Mouse (Mus musculus): Measurements from ENCODE around the gene Rrm2.
A peak's percentile ranks its signal among the peaks of the same experiment; 100 is the strongest.

Gene Rrm2

DNA sequence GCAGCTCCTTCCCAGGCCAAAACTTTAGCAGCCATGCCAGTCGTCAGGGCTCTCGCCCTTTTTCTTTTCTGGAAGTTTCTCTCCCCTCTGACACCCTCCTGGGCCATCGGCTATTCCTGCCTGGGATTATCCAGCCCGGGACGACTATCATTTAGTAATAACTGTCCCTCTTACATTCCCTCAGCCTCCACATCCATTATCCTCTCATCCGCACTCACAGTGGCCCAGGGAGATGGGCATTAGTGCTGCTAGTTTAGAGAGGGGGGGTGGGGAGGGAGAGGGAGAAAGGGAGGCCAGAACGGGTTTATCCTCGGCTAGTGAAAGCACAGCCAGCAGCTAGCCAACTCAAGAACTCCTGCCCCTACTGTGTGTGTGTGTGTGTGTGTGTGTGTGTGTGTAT, 39.3 kb downstream of the Rrm2 start:
- no peak for DNase-seq (ENCODE audit: low spot score in 2 of 2)

DNA sequence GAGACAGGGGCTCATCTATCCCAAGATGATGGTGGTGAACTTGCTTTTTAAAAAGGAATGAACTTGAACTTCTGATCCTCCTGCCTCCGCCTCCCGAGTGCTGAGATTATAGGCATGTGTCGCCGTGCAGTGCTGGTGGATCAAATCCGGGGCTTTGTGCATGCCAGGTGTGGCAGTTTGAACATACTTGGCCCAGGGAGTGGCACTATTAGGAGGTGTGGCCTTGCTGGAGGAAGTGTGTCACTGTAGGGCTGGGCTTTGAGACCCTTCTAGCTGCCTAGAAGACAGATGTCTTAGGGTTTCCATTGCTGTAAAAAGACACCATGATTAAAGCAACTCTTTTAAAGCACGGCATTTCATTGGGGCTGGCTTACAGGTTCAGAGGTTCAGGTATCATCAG, 42.5 kb downstream of the Rrm2 start:
- no peak for DNase-seq (ENCODE audit: low spot score in 2 of 2)

DNA sequence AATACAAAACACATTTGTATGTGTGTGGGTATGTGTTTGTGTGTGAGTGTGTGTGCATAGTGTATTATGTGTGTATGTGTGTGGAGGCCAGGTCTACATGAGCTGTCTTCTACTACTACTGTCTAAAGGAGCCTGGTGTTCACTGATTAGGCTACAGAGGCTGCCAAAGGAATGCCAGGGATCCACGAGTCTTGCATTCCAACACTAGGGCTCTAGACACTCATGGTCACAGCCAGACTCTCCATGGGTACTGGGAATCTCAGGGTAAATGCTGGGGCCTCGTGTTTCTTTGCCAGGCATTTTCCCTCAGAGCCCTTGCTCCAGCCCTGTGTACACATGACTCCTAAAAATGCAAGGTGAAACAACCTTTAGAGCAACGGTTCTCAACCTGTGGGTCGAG, 45.6 kb downstream of the Rrm2 start:
- no peak for DNase-seq (ENCODE audit: low spot score in 2 of 2)

DNA sequence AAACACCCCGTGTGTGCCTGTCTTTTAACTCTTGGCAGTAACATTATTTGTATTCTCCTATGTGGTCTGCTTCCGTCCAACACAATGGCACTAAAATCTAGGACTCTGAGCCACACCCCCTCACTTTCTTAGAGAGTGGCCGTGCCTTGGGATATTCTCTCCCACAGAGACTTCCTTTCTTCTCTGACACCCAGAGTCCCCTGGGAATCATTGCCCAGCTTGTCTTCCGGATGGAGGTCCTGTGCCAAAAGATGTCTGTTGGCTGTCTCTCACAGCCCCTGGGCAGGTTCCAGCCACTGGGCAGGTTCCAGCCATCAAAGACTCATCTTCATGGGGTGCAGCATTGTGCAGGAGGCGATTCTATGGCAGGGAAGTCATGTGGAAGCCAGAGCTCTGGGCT, 46.7 kb downstream of the Rrm2 start:
- peak in 1 of 2 experiments; percentile 34 for DNase-seq (ENCODE audit: low spot score in 2 of 2)

DNA sequence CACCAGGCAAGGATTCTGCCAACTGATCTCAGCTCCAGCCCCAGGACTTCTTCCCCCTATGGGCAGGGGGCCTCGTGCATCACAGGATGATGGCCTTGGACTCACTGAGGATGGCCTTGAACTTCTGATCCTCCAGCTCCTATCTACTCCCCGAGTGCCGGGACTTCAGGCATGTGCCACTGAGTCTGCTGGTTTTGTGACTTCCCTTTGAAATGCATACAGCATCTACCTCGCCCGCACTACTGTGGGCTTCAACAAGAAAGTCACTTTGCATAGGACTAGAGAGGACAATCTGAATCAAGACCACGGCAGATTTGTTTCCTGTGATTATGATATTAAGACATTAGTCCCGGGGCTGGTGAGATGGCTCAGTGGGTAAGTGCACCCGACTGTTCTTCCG, 47.4 kb downstream of the Rrm2 start:
- DNase-seq (ENCODE audit: low spot score in 2 of 2): no peak

DNA sequence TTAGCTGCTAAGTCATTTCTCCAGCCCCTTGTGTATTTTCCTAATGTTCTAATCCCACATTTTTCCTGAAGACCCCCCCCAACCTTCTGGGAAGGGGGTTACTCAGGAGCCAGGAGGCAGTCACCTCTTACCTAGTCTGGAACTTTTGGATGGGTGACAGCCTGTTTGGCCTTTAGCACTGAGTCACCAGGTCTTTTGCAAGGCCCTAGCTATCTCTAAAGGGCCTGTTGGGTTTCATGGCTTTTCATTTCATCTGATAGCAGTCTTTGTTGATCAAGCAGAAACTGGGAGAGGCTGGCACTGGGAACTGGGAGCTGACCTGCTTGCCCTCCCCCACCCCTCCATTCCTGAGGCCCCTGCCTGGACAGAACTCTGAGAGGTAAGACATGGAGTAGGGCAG, 49.3 kb downstream of the Rrm2 start:
- no peak for DNase-seq (ENCODE audit: low spot score in 2 of 2)

DNA sequence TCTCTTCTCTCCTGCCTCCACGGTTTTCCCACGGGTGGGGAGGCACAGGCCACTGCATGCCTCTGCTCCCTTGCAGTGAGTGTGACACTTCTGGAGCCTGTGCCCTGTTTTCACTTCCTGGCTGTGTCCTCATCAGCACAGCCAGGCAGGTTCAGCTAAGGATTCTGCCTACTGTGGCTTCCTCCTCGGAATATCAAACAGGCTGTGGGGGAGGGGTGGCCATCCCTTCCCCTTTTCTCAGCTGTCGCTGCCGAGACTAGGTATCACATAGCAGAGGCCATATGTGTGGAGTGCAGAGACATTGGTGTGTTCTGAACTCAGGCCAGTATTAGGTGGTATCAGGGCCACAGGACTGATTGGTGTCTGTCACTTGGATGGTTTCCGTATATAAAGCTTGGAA, 50.3 kb downstream of the Rrm2 start:
- DNase-seq (ENCODE audit: low spot score in 2 of 2): peak; percentile 32 to 46

DNA sequence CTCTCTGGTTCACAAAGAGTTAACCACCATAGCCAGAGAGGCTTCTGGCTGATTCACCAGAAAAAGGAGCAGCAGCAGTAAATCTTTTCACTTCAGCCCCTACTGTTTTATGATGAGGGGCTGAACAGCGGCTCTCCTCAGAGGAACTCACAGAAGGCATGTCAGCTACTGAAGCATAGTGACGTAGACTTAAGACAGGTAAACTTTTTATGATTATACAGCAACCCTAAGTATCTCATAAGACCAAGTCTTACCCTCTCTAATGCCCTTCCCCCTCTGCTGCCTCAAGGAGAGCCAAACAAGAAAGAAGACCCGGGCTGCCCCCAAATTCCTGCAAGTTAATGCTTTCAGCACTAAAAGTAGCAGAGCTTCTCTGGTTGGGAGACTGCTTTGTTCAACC, 54.2 kb downstream of the Rrm2 start:
- DNase-seq (ENCODE audit: low spot score in 2 of 2): no peak

Data from cerebellum, postnatal 4 days (tissue).